Mouse (Mus musculus) kidney, adult 8-10 months (tissue): ENCODE measurements around the gene Gm45234.
A peak's percentile ranks its signal among the peaks of the same experiment; 100 is the strongest.

Experiments
- DNase-seq, 2 experiments: peaks; one replicate each; pipeline ENCODE4 v3.0.0; 2022

Gm45234 gene

DNA sequence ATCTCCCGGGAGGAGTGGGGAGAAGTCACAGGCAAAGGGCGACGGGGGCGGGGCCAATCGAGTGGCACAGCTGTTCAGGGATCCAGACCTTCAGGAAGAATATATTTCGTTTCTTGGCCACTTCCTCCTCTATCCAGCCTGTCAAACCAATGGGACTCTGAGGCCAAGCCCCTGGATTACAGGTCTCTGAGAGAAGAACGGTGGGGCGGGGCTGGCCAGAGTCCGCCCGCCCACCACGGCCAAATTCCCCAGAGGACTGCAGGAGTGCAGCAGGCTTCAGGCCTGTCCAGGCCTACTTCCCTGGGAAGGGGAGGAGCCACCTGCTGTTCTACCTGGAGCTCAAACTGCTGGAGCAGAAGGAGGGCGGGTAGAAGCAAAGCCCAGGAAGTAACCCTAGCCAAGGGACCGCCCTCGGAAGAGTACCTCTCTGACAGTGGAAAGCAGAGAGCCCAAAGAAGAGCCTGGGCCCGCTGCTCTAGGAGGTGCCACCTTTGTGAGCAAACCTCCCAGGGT is 17.3 kb downstream of the Gm45234 start, which contains the start of gene Ptpn6:
Gene Ptpn6, minus strand, starts transcription at position 204 of the 513 bp plus-strand sequence.
- peak; percentile 92 to 96 for DNase-seq

GRCm38 (mm10) chr6:124737040-124737439 is 18.8 kb downstream of the Gm45234 start:
- DNase-seq = no peak

GRCm38 (mm10) chr6:124734417-124734816 is 21.4 kb downstream of the Gm45234 start:
- DNase-seq = no peak

- no peak for DNase-seq
Measured at GRCm38 (mm10) chr6:124732476-124733370, 23.1 kb downstream of the Gm45234 start.

DNA sequence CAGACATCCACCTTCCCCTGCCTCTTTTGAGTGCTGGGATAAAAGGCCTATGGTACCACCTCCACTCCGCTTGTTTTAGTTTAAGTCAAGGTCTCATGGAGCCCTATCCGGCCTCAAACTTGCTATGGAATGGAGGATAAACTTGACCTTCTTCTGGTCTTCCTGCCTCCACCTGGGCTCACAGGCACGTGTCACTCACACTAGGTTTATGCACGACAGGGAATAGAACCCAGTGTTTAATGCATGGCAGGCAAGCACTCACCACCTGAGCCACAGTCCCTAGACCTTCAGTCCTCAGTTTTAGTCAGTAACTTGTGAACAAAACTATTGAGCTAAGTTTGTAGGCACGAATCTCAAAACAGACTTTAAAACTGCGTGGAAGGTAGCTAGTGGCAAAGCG is 24.8 kb downstream of the Gm45234 start:
- DNase-seq = no peak

GRCm38 (mm10) chr6:124729850-124730705 is 25.7 kb downstream of the Gm45234 start:
- no peak for DNase-seq

DNA sequence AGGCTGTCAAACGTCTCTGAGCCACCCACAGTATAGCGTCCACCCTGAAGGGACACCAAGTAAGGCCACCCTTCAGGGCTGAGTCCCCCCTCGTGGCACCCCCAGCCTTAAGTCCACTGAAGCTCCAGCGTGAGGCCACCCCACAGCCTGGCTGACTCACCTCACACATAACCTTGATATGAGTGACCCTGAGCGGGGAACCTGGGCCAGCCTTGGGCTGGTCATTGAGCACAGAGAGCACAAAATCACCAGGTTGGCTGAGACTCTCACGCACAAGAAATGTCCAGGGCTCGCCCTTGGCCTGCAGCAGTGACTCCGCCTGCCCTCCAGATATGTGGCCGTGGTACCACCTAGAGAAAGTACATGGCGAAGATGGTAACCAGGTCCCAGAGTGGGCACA is 27.2 kb downstream of the Gm45234 start:
- no peak for DNase-seq

- no peak for DNase-seq
Measured at GRCm38 (mm10) chr6:124724472-124724871, 31.3 kb downstream of the Gm45234 start.

DNA sequence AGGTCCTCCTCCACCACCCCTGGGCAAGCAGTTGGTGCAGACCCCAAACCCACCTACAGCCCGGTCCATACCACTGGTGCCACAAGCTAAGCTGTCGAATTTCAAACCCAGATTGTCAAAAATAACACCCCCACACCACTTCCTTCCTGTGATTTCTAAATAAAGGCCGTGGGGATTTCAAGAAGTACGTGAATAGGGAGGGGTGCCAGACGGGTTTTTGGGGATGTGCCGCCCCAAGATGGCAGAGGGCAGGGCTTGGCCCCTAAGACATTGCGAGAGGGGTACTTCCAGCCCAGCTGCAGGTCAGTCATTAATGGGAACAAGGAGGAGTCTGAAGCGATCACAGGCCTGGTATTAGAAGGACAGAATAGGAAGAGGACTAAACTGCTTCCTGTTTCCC is 32.3 kb downstream of the Gm45234 start:
- no peak for DNase-seq

GRCm38 (mm10) chr6:124722876-124723473 is 32.8 kb downstream of the Gm45234 start:
- no peak for DNase-seq

DNA sequence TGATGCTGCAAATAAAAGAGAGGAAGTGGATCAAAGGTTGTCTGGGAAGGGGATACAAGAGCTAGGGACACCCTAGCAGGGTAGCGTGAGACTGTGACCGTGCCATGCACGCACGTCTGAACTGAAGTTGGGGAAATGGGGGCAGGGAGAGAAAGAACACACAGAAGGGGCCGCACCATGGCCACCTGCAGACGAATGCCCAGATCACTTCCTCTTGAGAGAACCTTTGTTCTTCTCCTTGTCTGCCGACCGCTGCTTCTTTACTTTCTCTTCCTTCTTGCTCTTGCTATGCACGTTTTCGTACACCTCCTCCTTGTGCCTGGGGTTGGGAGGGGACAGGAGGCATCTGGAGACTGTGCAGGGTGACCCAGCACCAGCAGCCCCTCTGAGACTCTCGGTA is 34.9 kb downstream of the Gm45234 start:
- no peak for DNase-seq

- no peak for DNase-seq
Measured at GRCm38 (mm10) chr6:124719354-124719978, 36.4 kb downstream of the Gm45234 start.

GRCm38 (mm10) chr6:124718703-124719102 is 37.1 kb downstream of the Gm45234 start:
- DNase-seq = peak; percentile 55 to 68

- no peak for DNase-seq
Measured at GRCm38 (mm10) chr6:124717968-124718367, 37.9 kb downstream of the Gm45234 start.

DNA sequence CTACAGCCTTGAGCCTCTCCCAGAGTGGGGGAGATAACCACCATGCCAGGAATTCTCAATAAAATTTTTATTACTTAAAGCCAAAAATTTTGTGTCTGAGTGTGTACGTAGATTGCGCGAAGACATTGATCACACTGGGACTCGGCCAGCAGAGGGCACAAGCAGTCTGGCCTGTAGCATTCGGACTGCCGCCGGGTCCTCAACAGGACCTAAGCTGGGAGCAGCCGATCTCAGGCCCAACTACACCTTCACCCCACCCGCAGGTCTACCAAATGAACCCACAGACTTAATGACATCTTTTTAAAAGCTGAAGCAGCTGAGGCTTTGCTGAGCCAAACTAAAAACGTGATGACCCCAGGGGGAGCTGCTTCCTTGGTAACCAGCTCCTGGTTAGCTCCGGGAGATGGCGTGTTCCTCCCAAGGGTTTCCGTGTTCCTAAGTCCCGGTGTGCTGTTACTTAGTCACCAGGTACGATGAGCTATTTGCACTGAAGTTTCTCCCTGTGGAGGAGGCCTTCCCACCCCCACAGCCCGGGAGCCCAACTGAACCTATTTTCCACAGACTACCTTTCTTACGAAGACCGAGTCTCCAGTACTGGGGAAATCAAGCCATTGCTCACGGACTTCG is 38.8 kb downstream of the Gm45234 start:
- DNase-seq = peak in 1 of 2 experiments; percentile 61

- no peak for DNase-seq
Measured at GRCm38 (mm10) chr6:124712918-124713317, 42.9 kb downstream of the Gm45234 start.

DNA sequence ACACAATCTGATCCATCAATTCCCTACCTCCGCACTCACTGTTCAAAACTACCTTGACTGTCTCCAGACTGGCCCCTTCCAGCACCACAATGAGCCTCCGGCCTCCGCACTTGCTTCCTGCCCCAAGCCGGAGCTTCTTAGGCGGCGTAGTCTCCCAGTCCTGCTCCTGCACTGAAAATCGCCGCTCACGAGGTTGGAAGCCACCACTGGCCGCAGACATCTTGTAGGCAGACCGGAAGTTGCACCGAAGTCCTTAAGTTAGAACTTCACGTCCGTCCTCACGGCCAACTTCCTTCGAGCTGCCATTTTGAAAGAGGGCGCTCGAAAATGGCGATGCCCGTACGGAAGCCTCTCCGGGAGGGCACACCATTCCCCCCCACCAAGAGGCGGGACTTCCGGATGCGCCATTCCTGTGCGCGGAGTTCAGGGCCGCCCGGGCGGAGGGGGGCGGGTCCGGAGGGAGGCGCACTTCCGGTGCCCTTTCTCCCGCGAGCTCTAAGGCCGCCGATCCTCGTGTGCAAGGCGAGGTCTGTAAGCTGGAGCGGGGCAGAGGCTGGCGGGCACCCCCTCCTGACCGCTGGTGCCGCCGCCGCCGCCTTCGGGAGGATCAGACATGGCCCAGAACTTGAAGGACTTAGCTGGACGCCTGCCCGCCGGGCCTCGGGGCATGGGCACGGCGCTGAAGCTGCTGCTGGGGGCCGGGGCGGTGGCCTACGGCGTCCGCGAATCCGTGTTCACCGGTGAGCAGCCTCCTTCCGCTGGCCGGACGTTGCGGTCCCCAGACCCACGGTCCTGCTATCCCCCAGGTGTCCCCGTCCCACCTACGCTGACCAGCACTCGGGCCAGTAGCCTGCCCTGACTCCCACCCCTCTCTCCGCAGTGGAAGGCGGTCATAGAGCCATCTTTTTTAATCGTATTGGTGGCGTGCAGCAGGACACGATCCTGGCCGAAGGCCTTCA is 43.7 kb downstream of the Gm45234 start, which contains the start of the genes Emg1 and Phb2:
Gene Emg1, minus strand, starts transcription at position 355 of the 959 bp plus-strand sequence.
Gene Phb2, plus strand, starts transcription at position 513 of the 959 bp plus-strand sequence.
- peak; percentile 98 for DNase-seq

DNA sequence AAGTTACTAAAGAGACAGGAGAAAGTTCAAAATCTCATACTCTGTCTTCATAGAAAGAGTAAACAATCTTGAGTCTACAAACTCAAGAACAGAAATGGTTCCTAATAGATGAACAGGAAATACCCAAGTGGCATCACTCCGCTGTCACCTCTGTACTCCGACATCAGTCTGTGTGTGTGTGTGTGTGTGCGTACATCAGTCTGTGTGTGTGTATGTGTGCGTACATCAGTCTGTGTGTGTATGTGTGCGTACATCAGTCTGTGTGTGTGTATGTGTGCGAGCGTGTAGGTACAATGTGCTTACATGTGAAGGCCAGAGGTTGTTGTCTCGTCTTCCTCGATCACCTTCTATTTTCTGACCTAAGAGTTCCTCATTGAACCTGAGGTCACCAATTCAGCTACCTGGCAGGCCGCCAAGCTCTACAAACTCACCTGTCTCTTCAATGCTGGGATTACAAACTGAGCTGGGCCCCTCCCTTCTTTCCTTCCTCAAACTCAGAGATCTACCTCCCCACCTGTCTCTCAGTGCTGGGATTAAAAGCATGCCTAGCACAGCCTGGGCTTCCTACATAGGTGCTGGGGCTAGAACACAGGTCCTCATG is 47.4 kb downstream of the Gm45234 start:
- DNase-seq = no peak

DNA sequence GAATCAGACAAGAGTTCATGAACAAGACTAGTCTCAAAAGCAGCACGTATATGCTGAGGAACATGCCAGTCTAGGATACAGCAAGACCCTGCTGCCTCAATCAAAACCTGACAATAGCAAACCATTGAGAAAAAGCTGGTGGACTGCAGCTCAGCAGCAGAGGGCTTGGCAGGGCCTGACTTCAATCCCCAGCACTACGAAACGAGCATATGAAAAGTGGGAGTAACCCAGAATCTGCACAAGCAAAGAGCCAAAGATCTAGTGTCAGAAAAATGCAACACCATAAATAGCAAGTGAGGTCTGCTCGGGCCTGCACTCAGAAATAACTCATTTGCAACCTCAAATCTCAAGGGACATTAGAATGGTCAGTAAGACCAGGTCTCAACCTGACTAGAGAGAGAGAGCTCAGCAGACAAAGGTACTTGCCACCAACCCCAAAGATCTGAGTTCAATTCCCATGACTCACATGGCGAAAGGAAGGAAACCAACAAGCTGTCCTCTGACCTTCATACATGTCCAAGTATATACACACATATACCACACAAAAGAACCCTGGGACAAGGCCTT is 49.7 kb downstream of the Gm45234 start:
- no peak for DNase-seq

DNA sequence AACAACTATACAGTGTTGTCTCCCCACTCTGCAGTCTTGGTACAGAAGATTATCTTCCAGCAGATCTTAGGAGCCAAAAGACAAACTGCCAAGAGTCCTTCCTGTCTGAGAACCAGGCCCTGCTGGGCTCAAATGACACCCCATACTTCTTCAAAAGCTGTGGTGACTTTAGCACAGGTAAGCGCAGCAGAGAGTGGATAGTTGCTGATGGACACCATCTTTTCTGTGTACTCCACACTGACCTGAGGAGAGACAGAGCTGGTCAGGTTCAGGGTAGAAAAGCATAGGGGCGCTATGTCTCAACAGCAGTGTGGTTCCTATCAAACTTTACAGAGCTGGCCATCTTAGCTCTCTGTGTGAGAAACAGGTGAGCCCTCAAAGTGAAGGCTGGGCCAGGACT is 51.4 kb downstream of the Gm45234 start:
- DNase-seq = no peak
